Mouse (Mus musculus) heart, adult 2 months (tissue): ENCODE data around the gene Fundc2. TPM values are rescaled to one million over a fixed set of nuclear protein-coding genes. Genes with fewer than 3 reads are reported as not detected.
A peak's percentile ranks its signal among the peaks of the same experiment; 100 is the strongest.

Experiments used
- DNase-seq, 2 experiments: peaks; one replicate each; pipeline ENCODE4 v3.0.0; 2021
- H3K27ac ChIP-seq: fragments of 200-600 bp; 2 replicates; pipeline ENCODE4 v1.8.1; 2022
- H3K27me3 ChIP-seq: fragments of 200-500 bp; 2 replicates; pipeline ENCODE4 v1.6.1; 2012; ENCODE audit warnings: mild to moderate bottlenecking, low read length, inconsistent platforms, mixed read lengths; ENCODE audit not compliant: control insufficient read depth, insufficient read depth
- H3K36me3 ChIP-seq: fragments of 200-500 bp; 2 replicates; pipeline ENCODE4 v1.6.1; 2012; ENCODE audit warnings: low read length, inconsistent platforms; ENCODE audit not compliant: control insufficient read depth, insufficient read depth
- H3K4me1 ChIP-seq: fragments of 200-500 bp; 2 replicates; pipeline ENCODE4 v1.6.1; 2011; ENCODE audit warnings: low read length; ENCODE audit not compliant: control insufficient read depth, insufficient read depth
- H3K4me3 ChIP-seq: fragments of 200-600 bp; 2 replicates; pipeline ENCODE4 v1.8.1; 2022
- H3K79me2 ChIP-seq: fragments of 200-500 bp; replicated peaks from 2 replicates; pipeline ENCODE4 v1.6.1; 2012; ENCODE audit warnings: mild to moderate bottlenecking, inconsistent platforms, low read length, moderate library complexity, mixed read lengths; ENCODE audit not compliant: control insufficient read depth, insufficient read depth
- H3K9ac ChIP-seq: fragments of 200-500 bp; 2 replicates; pipeline ENCODE4 v1.6.1; 2012; ENCODE audit warnings: low read depth, mild to moderate bottlenecking, control low read depth, inconsistent platforms, low read length, mixed read lengths
- CTCF ChIP-seq: fragments of 200-600 bp; IDR thresholded peaks from 2 replicates; pipeline ENCODE4 v1.8.1; 2022; ENCODE audit warnings: antibody characterized with exemption, mild to moderate bottlenecking, moderate library complexity
- EP300 ChIP-seq: fragments of 200-500 bp; IDR thresholded peaks from 2 replicates; pipeline ENCODE4 v1.6.1; 2011; ENCODE audit warnings: low read depth, low read length, control low read depth; ENCODE audit not compliant: insufficient read depth
- POLR2A ChIP-seq: fragments of 200-500 bp; IDR thresholded peaks from 2 replicates; pipeline ENCODE4 v1.6.1; 2011; ENCODE audit warnings: mild to moderate bottlenecking, low read depth, low read length, control low read depth; ENCODE audit not compliant: insufficient read depth
- WGBS: fragments of 180-500 bp; shearing (Covaris S2); methylation state at CpG from one replicate; pipeline ENCODE4 v1.1.7; 2018; 5-methylcytosine and 5-hydroxymethylcytosine counted together
- intact Hi-C: fragments of 180-260 bp; cut with DNase I; formaldehyde crosslinking; loops from one replicate; pipeline ENCODE4 v1.15.1; 2025
- long read RNA-seq: library from polyadenylated mRNA; stranded (forward); transcript quantifications from one replicate; pipeline ENCODE4 v2.0.0, GENCODE M21; 2021
- polyA plus RNA-seq: library from polyadenylated mRNA; depleted of rRNA; stranded (reverse); fragments of >200 nt; gene quantifications from 2 replicates; pipeline ENCODE4 v1.2.3, GENCODE M21; 2012; rRNA removed
- total RNA-seq, 2 experiments: library from RNA; stranded (reverse); gene quantifications; 2 replicates each; pipeline ENCODE4 v1.2.3; 2021

The Fundc2 gene
- total RNA-seq (100 to 1,000 TPM; 144 to 190 TPM), polyA plus RNA-seq (31.3 and 63.0 TPM in 2 replicates)
- long read RNA-seq, transcript Fundc2-201 (5 exons, 2,562 nt), result major isoform, 78 of 95 reads
- long read RNA-seq, partial matches to known transcripts, result 13 of 95 reads
- long read RNA-seq, other reads (novel, unspliced or antisense), result 4 of 95 reads

GRCm38 (mm10) chrX:75382195-75382771 lies at the start of gene Fundc2, which contains the start of gene F8:
Gene Fundc2, plus strand, starts transcription at chrX:75382399.
Gene F8, minus strand, starts transcription at chrX:75382615.
- H3K9ac ChIP-seq, result peak within 1 kb of the TSS; percentile 88
- peak within 1 kb of the TSS; percentile 89 for H3K27ac ChIP-seq
- peak within 1 kb of the TSS; percentile 63 for H3K4me3 ChIP-seq
- DNase-seq, result peak; percentile 62 to 84
- H3K36me3 ChIP-seq, result no peaks in the 10 kb centered on the region
- WGBS, result 10% methylated on average over 25 of the region's 25 CpGs
- intact Hi-C loops, result loop anchor here (2.0 to 5.0 kb wide), 2 partner anchors 35 to 285 kb away; partner anchors contain the start of genes Brcc3, Cmc4, Dkc1 and Mtcp1
- TF ChIP-seq EP300 (0 out of 2 replicates have a peak, but pooled peaks have one; percentile 50), CTCF (no peak), POLR2A (peak; percentile 59)
- H3K27me3 ChIP-seq, result no peaks in the 10 kb centered on the region
- H3K4me1 ChIP-seq, result peaks cover 1% of the 10 kb centered on the region
- no peaks in the 10 kb centered on the region for H3K79me2 ChIP-seq

- H3K79me2 ChIP-seq, result no peaks in the 10 kb centered on the region
- TF ChIP-seq EP300 (no peak), POLR2A (no peak), CTCF (no peak)
- intact Hi-C loops, result no loop called here
- H3K36me3 ChIP-seq, result no peaks in the 10 kb centered on the region
- no peaks in the 10 kb centered on the region; the same call in 1 of the 2 replicates for H3K4me1 ChIP-seq
- H3K27me3 ChIP-seq, result no peaks in the 10 kb centered on the region
- H3K27ac ChIP-seq, result no peak overlapping the region
- no peak overlapping the region for H3K9ac ChIP-seq
- no peak for DNase-seq
- no peak overlapping the region for H3K4me3 ChIP-seq
Observed at GRCm38 (mm10) chrX:75370197-75370596, 12.0 kb upstream of the Fundc2 start.

- Histone ChIP-seq H3K79me2 (no peaks in the 10 kb centered on the region), H3K4me1 (no peaks in the 10 kb centered on the region; the same call in 1 of the 2 replicates), H3K27me3 (no peaks in the 10 kb centered on the region), H3K36me3 (no peaks in the 10 kb centered on the region), H3K4me3 (no peak overlapping the region), H3K9ac (no peak overlapping the region), H3K27ac (peak overlapping the region; percentile 29)
- intact Hi-C loops, result no loop called here
- TF ChIP-seq EP300, result no peak
- TF ChIP-seq CTCF, result no peak
- TF ChIP-seq POLR2A, result no peak
- DNase-seq, result no peak
- whole genome bisulfite sequencing, result 36% methylated on average over 2 of the region's 2 CpGs
Observed at GRCm38 (mm10) chrX:75372666-75373425, 9.4 kb upstream of the Fundc2 start.

- no peaks in the 10 kb centered on the region for H3K79me2 ChIP-seq
- no peak overlapping the region for H3K4me3 ChIP-seq
- DNase-seq, result no peak
- no peak overlapping the region for H3K27ac ChIP-seq
- no peaks in the 10 kb centered on the region for H3K36me3 ChIP-seq
- intact Hi-C loops, result no loop called here
- H3K27me3 ChIP-seq, result no peaks in the 10 kb centered on the region
- TF ChIP-seq EP300, result no peak
- no peak for TF ChIP-seq CTCF
- H3K4me1 ChIP-seq, result peaks cover 1% of the 10 kb centered on the region
- no peak overlapping the region for H3K9ac ChIP-seq
Observed at GRCm38 (mm10) chrX:75376815-75377214, 5.4 kb upstream of the Fundc2 start.

GRCm38 (mm10) chrX:75381176-75381575 lies 1.0 kb upstream of the Fundc2 start:
- Histone ChIP-seq H3K27ac (no peak overlapping the region), H3K79me2 (no peaks in the 10 kb centered on the region), H3K9ac (no peak overlapping the region), H3K4me3 (no peak overlapping the region), H3K4me1 (peaks cover 1% of the 10 kb centered on the region), H3K27me3 (no peaks in the 10 kb centered on the region), H3K36me3 (no peaks in the 10 kb centered on the region)
- no peak for DNase-seq
- 59% methylated on average over 1 of the region's 1 CpGs for whole genome bisulfite sequencing
- intact Hi-C loops, result loop anchor here (5.0 kb wide), 1 partner anchor 284 kb away; the partner anchor contains the start of gene Dkc1
- TF ChIP-seq EP300, result no peak

- WGBS, result 57% methylated on average over 5 of the region's 5 CpGs
- Histone ChIP-seq H3K27ac (peak overlapping the region; percentile 89), H3K4me1 (peaks cover 1% of the 10 kb centered on the region), H3K27me3 (no peaks in the 10 kb centered on the region), H3K36me3 (no peaks in the 10 kb centered on the region), H3K79me2 (no peaks in the 10 kb centered on the region), H3K4me3 (peak overlapping the region; percentile 27), H3K9ac (no peak overlapping the region)
- DNase-seq, result no peak
- TF ChIP-seq CTCF (no peak), EP300 (no peak), POLR2A (no peak)
- intact Hi-C loops, result loop anchor here (2.0 to 5.0 kb wide), 2 partner anchors 35 to 284 kb away; partner anchors contain the start of genes Brcc3, Cmc4, Dkc1 and Mtcp1
Observed at GRCm38 (mm10) chrX:75381699-75382098, 500 bp upstream of the Fundc2 start.
